Mouse (Mus musculus): Measurements from ENCODE around the gene Lgals12.

GRCm38 (mm10) chr19:7607690-7608201 is 753 bp upstream of the Lgals12 start:
- no peak for TF ChIP-seq CTCF (IDR thresholded peaks at IDR 0.05; ENCODE audit: low read depth)
- no peak for TF ChIP-seq EP300 (IDR thresholded peaks at IDR 0.05; ENCODE audit: low read depth)
